Mouse (Mus musculus) bone marrow, adult 2 months (tissue): ENCODE data around the gene Klhl23.

Experiments
- CTCF ChIP-seq: fragments of 200-500 bp; IDR thresholded peaks from 2 replicates; pipeline ENCODE4 v1.5.1; 2011; ENCODE audit warnings: low read length, control low read depth; ENCODE audit not compliant: control insufficient read depth, insufficient read depth
- POLR2A ChIP-seq: fragments of 200-500 bp; IDR thresholded peaks from 2 replicates; pipeline ENCODE4 v1.6.1; 2011; ENCODE audit warnings: low read depth, mild to moderate bottlenecking, control low read depth, low read length, borderline replicate concordance; ENCODE audit not compliant: control insufficient read depth

GRCm38 (mm10) chr2:69821711-69822110 lies at the start of gene Klhl23:
- TF ChIP-seq CTCF, result no peak
- TF ChIP-seq POLR2A, result no peak
